Mouse (Mus musculus): ENCODE measurements at regions not wholly inside any gene's neighbourhood (a gene's known extent, or its start where the extent isn't known, plus 50 kb on each side); places are given as distances from the start of the nearest gene placed in this dataset.

GRCm38 (mm10) chr2:179291958-179292357 is 150.3 kb upstream of the Cdh4 start:
- H3K27me3 ChIP-seq, result no peaks in the 10 kb centered on the region; the same call in 1 of the 2 replicates
- H3K9me3 ChIP-seq, result no peaks in the 10 kb centered on the region
- H3K27ac ChIP-seq, result no peak overlapping the region
- WGBS, result 85% methylated on average over 8 of the region's 8 CpGs
- no peak overlapping the region for H3K9ac ChIP-seq
- H3K4me1 ChIP-seq, result no peaks in the 10 kb centered on the region
- H3K4me3 ChIP-seq, result no peak overlapping the region
- no peaks in the 10 kb centered on the region for H3K36me3 ChIP-seq
- no peak for ATAC-seq (ENCODE audit: insufficient number of reproducible peaks, insufficient read depth, low FRiP score, low TSS enrichment, low read depth)
- H3K4me2 ChIP-seq, result no peak overlapping the region

- Histone ChIP-seq H3K9ac (no peak overlapping the region), H3K27me3 (no peaks in the 10 kb centered on the region; the same call in 1 of the 2 replicates), H3K4me3 (no peak overlapping the region), H3K27ac (no peak overlapping the region), H3K4me1 (no peaks in the 10 kb centered on the region), H3K9me3 (no peaks in the 10 kb centered on the region), H3K4me2 (no peak overlapping the region), H3K36me3 (no peaks in the 10 kb centered on the region)
- WGBS, result 54% methylated on average over 4 of the region's 4 CpGs
- no peak for ATAC-seq (ENCODE audit: insufficient number of reproducible peaks, insufficient read depth, low FRiP score, low TSS enrichment, low read depth)
Measured at GRCm38 (mm10) chr2:179292566-179292965, 149.7 kb upstream of the Cdh4 start.

- no peaks in the 10 kb centered on the region; the same call in 1 of the 2 replicates for H3K27me3 ChIP-seq
- WGBS, result 74% methylated on average over 8 of the region's 8 CpGs
- no peak overlapping the region for H3K4me3 ChIP-seq
- H3K9ac ChIP-seq, result no peak overlapping the region
- no peaks in the 10 kb centered on the region for H3K36me3 ChIP-seq
- no peak for ATAC-seq (ENCODE audit: insufficient number of reproducible peaks, insufficient read depth, low FRiP score, low TSS enrichment, low read depth)
- no peak overlapping the region for H3K4me2 ChIP-seq
- no peaks in the 10 kb centered on the region for H3K9me3 ChIP-seq
- H3K4me1 ChIP-seq, result no peaks in the 10 kb centered on the region
- no peak overlapping the region for H3K27ac ChIP-seq
Measured at GRCm38 (mm10) chr2:179293114-179293513, 149.1 kb upstream of the Cdh4 start.

GRCm38 (mm10) chr2:179297057-179297456 is 145.2 kb upstream of the Cdh4 start:
- no peak overlapping the region for H3K9ac ChIP-seq
- H3K4me3 ChIP-seq, result no peak overlapping the region
- H3K9me3 ChIP-seq, result no peaks in the 10 kb centered on the region
- H3K4me1 ChIP-seq, result no peaks in the 10 kb centered on the region
- no peak for ATAC-seq (ENCODE audit: insufficient number of reproducible peaks, insufficient read depth, low FRiP score, low TSS enrichment, low read depth)
- no peaks in the 10 kb centered on the region; the same call in 1 of the 2 replicates for H3K27me3 ChIP-seq
- H3K4me2 ChIP-seq, result no peak overlapping the region
- no peaks in the 10 kb centered on the region for H3K36me3 ChIP-seq
- no peak overlapping the region for H3K27ac ChIP-seq
- 56% methylated on average over 9 of the region's 9 CpGs for WGBS

- no peak overlapping the region for H3K27ac ChIP-seq
- H3K4me3 ChIP-seq, result no peak overlapping the region
- WGBS, result 55% methylated on average over 8 of the region's 8 CpGs
- no peak overlapping the region for H3K9ac ChIP-seq
- H3K4me1 ChIP-seq, result peaks cover 7% of the 10 kb centered on the region; the same call in 1 of the 2 replicates
- H3K4me2 ChIP-seq, result no peak overlapping the region
- no peak for ATAC-seq (ENCODE audit: insufficient number of reproducible peaks, insufficient read depth, low FRiP score, low TSS enrichment, low read depth)
- no peaks in the 10 kb centered on the region for H3K9me3 ChIP-seq
- no peaks in the 10 kb centered on the region for H3K36me3 ChIP-seq
- peaks cover 3% of the 10 kb centered on the region; the same call in 1 of the 2 replicates for H3K27me3 ChIP-seq
Measured at GRCm38 (mm10) chr2:179303765-179304164, 138.5 kb upstream of the Cdh4 start.

- peak; percentile 61; the same call in 1 of the 2 replicates for ATAC-seq (ENCODE audit: insufficient number of reproducible peaks, insufficient read depth, low FRiP score, low TSS enrichment, low read depth)
- 0 out of 2 replicates have a peak overlapping the region, but pooled peaks have one; percentile 14 for H3K4me2 ChIP-seq
- WGBS, result 8% methylated on average over 11 of the region's 11 CpGs
Measured at GRCm38 (mm10) chr2:179307286-179307931, 134.8 kb upstream of the Cdh4 start.

GRCm38 (mm10) chr2:179307932-179308303 is 134.3 kb upstream of the Cdh4 start:
- Histone ChIP-seq H3K9me3 (no peaks in the 10 kb centered on the region), H3K4me1 (peaks cover 7% of the 10 kb centered on the region; the same call in 1 of the 2 replicates), H3K4me2 (no peak overlapping the region), H3K4me3 (no peak overlapping the region), H3K27me3 (peaks cover 3% of the 10 kb centered on the region; the same call in 1 of the 2 replicates), H3K36me3 (no peaks in the 10 kb centered on the region), H3K27ac (no peak overlapping the region), H3K9ac (no peak overlapping the region)
- WGBS, result 55% methylated on average over 3 of the region's 3 CpGs
- no peak for ATAC-seq (ENCODE audit: insufficient number of reproducible peaks, insufficient read depth, low FRiP score, low TSS enrichment, low read depth)

More at GRCm38 (mm10) chr2:179307286-179307931, 134.8 kb upstream of the Cdh4 start:
- H3K4me1 ChIP-seq, result peaks cover 7% of the 10 kb centered on the region; the same call in 1 of the 2 replicates
- H3K9ac ChIP-seq, result no peak overlapping the region
- H3K4me3 ChIP-seq, result no peak overlapping the region
- no peaks in the 10 kb centered on the region for H3K36me3 ChIP-seq
- H3K9me3 ChIP-seq, result no peaks in the 10 kb centered on the region
- no peak overlapping the region for H3K27ac ChIP-seq
- H3K27me3 ChIP-seq, result peaks cover 3% of the 10 kb centered on the region; the same call in 1 of the 2 replicates

- no peak overlapping the region for H3K4me2 ChIP-seq
- no peaks in the 10 kb centered on the region for H3K9me3 ChIP-seq
- 53% methylated on average over 6 of the region's 6 CpGs for WGBS
Measured at GRCm38 (mm10) chr2:179318046-179318445, 124.2 kb upstream of the Cdh4 start.

GRCm38 (mm10) chr2:179325242-179325641 is 117.0 kb upstream of the Cdh4 start:
- Histone ChIP-seq H3K36me3 (no peaks in the 10 kb centered on the region), H3K9me3 (no peaks in the 10 kb centered on the region), H3K27me3 (no peaks in the 10 kb centered on the region), H3K9ac (no peak overlapping the region), H3K4me2 (no peak overlapping the region), H3K27ac (no peak overlapping the region), H3K4me1 (no peaks in the 10 kb centered on the region), H3K4me3 (no peak overlapping the region)
- no peak for ATAC-seq (ENCODE audit: insufficient number of reproducible peaks, insufficient read depth, low FRiP score, low TSS enrichment, low read depth)
- 69% methylated on average over 5 of the region's 5 CpGs for WGBS

More at GRCm38 (mm10) chr2:179318046-179318445, 124.2 kb upstream of the Cdh4 start:
- no peak for ATAC-seq (ENCODE audit: insufficient number of reproducible peaks, insufficient read depth, low FRiP score, low TSS enrichment, low read depth)
- Histone ChIP-seq H3K27ac (no peak overlapping the region), H3K36me3 (no peaks in the 10 kb centered on the region), H3K9ac (no peak overlapping the region), H3K4me1 (no peaks in the 10 kb centered on the region), H3K27me3 (no peaks in the 10 kb centered on the region), H3K4me3 (no peak overlapping the region)

GRCm38 (mm10) chr2:179332872-179333489 is 109.2 kb upstream of the Cdh4 start:
- 41% methylated on average over 5 of the region's 5 CpGs for WGBS
- Histone ChIP-seq H3K4me1 (no peaks in the 10 kb centered on the region), H3K36me3 (no peaks in the 10 kb centered on the region), H3K9me3 (no peaks in the 10 kb centered on the region), H3K4me2 (no peak overlapping the region), H3K9ac (no peak overlapping the region), H3K27me3 (no peaks in the 10 kb centered on the region), H3K27ac (no peak overlapping the region), H3K4me3 (no peak overlapping the region)
- no peak for ATAC-seq (ENCODE audit: insufficient number of reproducible peaks, insufficient read depth, low FRiP score, low TSS enrichment, low read depth)

- Histone ChIP-seq H3K4me1 (no peaks in the 10 kb centered on the region), H3K27ac (no peak overlapping the region), H3K27me3 (no peaks in the 10 kb centered on the region), H3K4me2 (no peak overlapping the region), H3K36me3 (no peaks in the 10 kb centered on the region), H3K9ac (no peak overlapping the region), H3K9me3 (no peaks in the 10 kb centered on the region), H3K4me3 (no peak overlapping the region)
- 52% methylated on average over 5 of the region's 5 CpGs for WGBS
- no peak for ATAC-seq (ENCODE audit: insufficient number of reproducible peaks, insufficient read depth, low FRiP score, low TSS enrichment, low read depth)
Measured at GRCm38 (mm10) chr2:179333587-179333986, 108.6 kb upstream of the Cdh4 start.

GRCm38 (mm10) chr2:179336235-179336634 is 106.0 kb upstream of the Cdh4 start:
- Histone ChIP-seq H3K4me1 (no peaks in the 10 kb centered on the region), H3K4me2 (no peak overlapping the region), H3K27ac (no peak overlapping the region), H3K9ac (no peak overlapping the region), H3K36me3 (no peaks in the 10 kb centered on the region), H3K9me3 (no peaks in the 10 kb centered on the region), H3K27me3 (no peaks in the 10 kb centered on the region), H3K4me3 (no peak overlapping the region)
- no peak for ATAC-seq (ENCODE audit: insufficient number of reproducible peaks, insufficient read depth, low FRiP score, low TSS enrichment, low read depth)
- WGBS, result 19% methylated on average over 1 of the region's 1 CpGs
